Mouse (Mus musculus): Measurements from ENCODE around the gene Siglec1. TPM values are rescaled to one million over a fixed set of nuclear protein-coding genes. Genes with fewer than 3 reads are reported as not detected.

The Siglec1 gene
- total RNA-seq, 2 experiments from 2014 or later, result 1.4 to 3.3 TPM

DNA sequence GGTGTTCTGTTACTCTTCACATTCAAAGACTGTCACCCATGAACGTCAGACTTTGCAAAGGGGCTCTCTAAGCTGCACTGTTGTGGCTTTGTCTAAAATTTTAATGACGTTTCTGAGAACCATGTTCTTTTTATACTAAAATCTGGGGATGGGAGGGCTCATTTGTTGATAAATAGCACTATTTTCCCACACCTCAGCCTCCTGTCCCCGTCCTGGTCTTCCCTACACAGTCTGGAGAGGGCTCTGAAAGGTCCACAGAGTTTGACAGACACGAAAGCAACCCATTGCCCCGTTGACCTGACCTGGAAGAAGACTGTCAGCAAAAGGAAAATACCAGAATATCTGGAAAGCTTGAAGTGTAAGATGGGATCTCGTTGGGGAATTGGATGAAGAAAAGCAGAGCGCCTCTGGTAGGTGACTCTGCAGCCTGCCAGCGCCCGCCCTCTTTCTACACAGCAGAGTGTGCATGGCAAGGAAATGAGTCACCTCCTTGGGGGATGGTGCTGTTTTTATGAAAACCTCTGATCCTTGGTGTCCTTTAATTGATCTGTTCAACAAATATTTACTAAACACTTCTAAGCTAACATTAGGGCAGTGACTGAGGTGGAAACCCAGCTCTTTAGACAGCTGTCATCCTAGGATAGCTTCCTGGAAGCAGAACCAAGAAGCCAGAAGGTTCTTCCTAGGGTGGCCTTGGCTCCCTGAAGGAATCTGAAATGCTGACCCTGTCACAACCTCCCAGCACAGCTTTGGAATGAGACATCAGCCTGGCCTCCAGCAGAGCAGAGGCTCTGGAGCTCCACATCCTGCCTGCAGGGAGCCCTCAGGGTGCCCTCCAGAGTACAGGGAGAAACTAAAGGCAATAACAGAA lies 57.3 kb downstream of the Siglec1 start:
- ATAC-seq (replicated peaks; ENCODE audit: low FRiP score, poor library complexity, severe bottlenecking), result no peak

DNA sequence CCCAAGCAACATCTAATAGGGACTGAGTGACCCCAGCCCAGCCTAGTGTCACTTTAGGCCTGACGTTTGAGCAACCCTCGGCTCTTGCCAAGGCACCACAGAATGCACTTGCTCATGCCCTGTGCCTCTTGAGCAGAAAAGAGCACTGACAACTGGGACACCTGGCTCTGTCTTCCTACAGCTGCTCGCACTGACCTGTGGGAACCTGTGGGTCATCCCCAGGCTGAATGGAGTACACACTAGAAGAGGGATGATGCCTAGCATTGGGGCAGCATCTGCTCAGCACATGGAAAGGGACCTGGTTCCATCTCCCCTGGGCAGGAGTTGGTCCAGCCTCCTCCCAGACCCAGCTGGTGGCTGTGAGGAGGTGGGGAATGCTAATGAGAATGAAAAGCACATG lies 59.6 kb downstream of the Siglec1 start:
- no peak for ATAC-seq (replicated peaks; ENCODE audit: low FRiP score, poor library complexity, severe bottlenecking)

DNA sequence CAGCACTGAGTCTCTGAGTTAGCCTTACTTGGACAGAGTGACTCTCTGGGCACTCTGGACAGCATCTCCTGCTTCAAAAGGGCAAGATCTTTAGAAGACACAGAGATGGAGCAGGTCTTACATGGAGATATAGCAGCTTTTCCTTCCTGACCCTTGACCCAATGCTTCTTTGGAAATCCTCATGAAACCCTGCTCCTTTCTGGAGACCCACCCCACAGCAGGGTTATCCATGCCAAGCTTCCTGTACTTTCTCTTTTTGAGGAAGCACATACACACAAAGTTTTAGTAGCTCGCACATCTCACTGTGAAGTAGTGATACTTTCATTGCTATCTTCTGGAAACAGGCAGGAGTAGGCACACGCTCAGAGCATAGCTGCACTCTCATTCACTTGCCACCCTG lies 61.3 kb downstream of the Siglec1 start:
- ATAC-seq (replicated peaks; ENCODE audit: low FRiP score, poor library complexity, severe bottlenecking), result no peak

Other genes starting within 250 kb of the Siglec1 start
- 2.7 and 4.2 TPM in 2 replicates for gene 4930402H24Rik, start 180.4 kb downstream of the Siglec1 start, total RNA-seq (2015; ENCODE audit: low replicate concordance)
- 3.1 and 8.2 TPM in 2 replicates for gene 4930402H24Rik, start 180.4 kb downstream of the Siglec1 start, total RNA-seq (2017; ENCODE audit: low replicate concordance)
- gene Atrn, start 180.3 kb downstream of the Siglec1 start, total RNA-seq (2015; ENCODE audit: low replicate concordance), result 9.0 and 18.8 TPM in 2 replicates
- gene Atrn, start 180.3 kb downstream of the Siglec1 start, total RNA-seq (2017; ENCODE audit: low replicate concordance), result 6.5 and 8.4 TPM in 2 replicates
- 2.1 TPM in 1 of 2 replicates, not detected in the other for gene Gfra4, start 43.7 kb downstream of the Siglec1 start, total RNA-seq (2015; ENCODE audit: low replicate concordance)
- gene Gfra4, start 43.7 kb downstream of the Siglec1 start, total RNA-seq (2017; ENCODE audit: low replicate concordance), result not detected in 2 replicates
- 0.38 and 1.9 TPM in 2 replicates for gene Adam33, start 23.0 kb downstream of the Siglec1 start, total RNA-seq (2015; ENCODE audit: low replicate concordance)
- gene Adam33, start 23.0 kb downstream of the Siglec1 start, total RNA-seq (2017; ENCODE audit: low replicate concordance), result 4.9 and 12.1 TPM in 2 replicates
- not detected in 2 replicates for gene Hspa12b, start 40.5 kb upstream of the Siglec1 start, total RNA-seq (2015; ENCODE audit: low replicate concordance)
- gene Hspa12b, start 40.5 kb upstream of the Siglec1 start, total RNA-seq (2017; ENCODE audit: low replicate concordance), result 0.14 TPM in 1 of 2 replicates, not detected in the other
- not detected in 2 replicates for gene Gm11037, start 46.7 kb upstream of the Siglec1 start, total RNA-seq (2015; ENCODE audit: low replicate concordance)
- gene Gm11037, start 46.7 kb upstream of the Siglec1 start, total RNA-seq (2017; ENCODE audit: low replicate concordance), result not detected in 2 replicates
- gene 1700037H04Rik, start 73.3 kb upstream of the Siglec1 start, total RNA-seq (2015; ENCODE audit: low replicate concordance), result 77.1 and 92.0 TPM in 2 replicates
- gene 1700037H04Rik, start 73.3 kb upstream of the Siglec1 start, total RNA-seq (2017; ENCODE audit: low replicate concordance), result 33.9 and 49.3 TPM in 2 replicates
- gene Cenpb, start 93.3 kb upstream of the Siglec1 start, total RNA-seq (2015; ENCODE audit: low replicate concordance), result 0.96 and 3.8 TPM in 2 replicates
- gene Cenpb, start 93.3 kb upstream of the Siglec1 start, total RNA-seq (2017; ENCODE audit: low replicate concordance), result 6.4 and 7.7 TPM in 2 replicates
- gene Cdc25b, start 100.2 kb upstream of the Siglec1 start, total RNA-seq (2015; ENCODE audit: low replicate concordance), result 160 and 210 TPM in 2 replicates
- gene Cdc25b, start 100.2 kb upstream of the Siglec1 start, total RNA-seq (2017; ENCODE audit: low replicate concordance), result 363 and 459 TPM in 2 replicates
- 0.63 TPM in 1 of 2 replicates, not detected in the other for gene Spef1, start 100.5 kb upstream of the Siglec1 start, total RNA-seq (2015; ENCODE audit: low replicate concordance)
- 3.1 and 4.2 TPM in 2 replicates for gene Spef1, start 100.5 kb upstream of the Siglec1 start, total RNA-seq (2017; ENCODE audit: low replicate concordance)
- 18.2 and 36.5 TPM in 2 replicates for gene Ap5s1, start 120.3 kb upstream of the Siglec1 start, total RNA-seq (2015; ENCODE audit: low replicate concordance)
- 18.7 and 21.0 TPM in 2 replicates for gene Ap5s1, start 120.3 kb upstream of the Siglec1 start, total RNA-seq (2017; ENCODE audit: low replicate concordance)
- gene Mavs, start 147.3 kb upstream of the Siglec1 start, total RNA-seq (2015; ENCODE audit: low replicate concordance), result 24.6 and 32.8 TPM in 2 replicates
- 20.9 and 22.6 TPM in 2 replicates for gene Mavs, start 147.3 kb upstream of the Siglec1 start, total RNA-seq (2017; ENCODE audit: low replicate concordance)
- 16.3 and 29.0 TPM in 2 replicates for gene Pank2, start 175.7 kb upstream of the Siglec1 start, total RNA-seq (2015; ENCODE audit: low replicate concordance)
- gene Pank2, start 175.7 kb upstream of the Siglec1 start, total RNA-seq (2017; ENCODE audit: low replicate concordance), result 14.0 and 26.5 TPM in 2 replicates